Mouse (Mus musculus): ENCODE measurements at regions not wholly inside any gene's neighbourhood (a gene's known extent, or its start where the extent isn't known, plus 50 kb on each side); places are given as distances from the start of the nearest gene placed in this dataset.

DNA sequence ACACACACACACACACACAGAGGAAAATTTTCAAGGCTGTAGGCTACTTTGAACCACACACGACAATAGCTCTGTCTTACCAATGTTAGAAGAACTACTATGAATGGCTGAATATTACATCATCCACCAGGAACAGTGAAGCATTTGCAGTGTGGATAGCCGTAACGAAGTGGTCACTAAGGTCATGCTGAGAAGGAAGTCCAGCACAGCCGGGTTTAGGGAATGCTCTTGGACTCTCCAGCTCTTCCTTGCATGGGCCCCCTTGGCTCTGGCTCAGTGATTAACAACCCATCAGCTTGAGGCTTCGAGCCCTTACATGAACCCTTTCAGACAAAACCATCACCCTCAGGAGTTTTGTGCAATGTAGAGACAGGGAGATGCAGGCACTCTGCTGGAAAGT, 245.3 kb downstream of the Adamts20 start:
- H3K27ac ChIP-seq (replicated peaks; ENCODE audit: low read depth, low read length) = no peak overlapping the region
- no peaks in the 10 kb centered on the region for H3K4me1 ChIP-seq (ENCODE audit: control insufficient read depth, insufficient read depth, insufficient read length, low read length)
- no peak overlapping the region for H3K4me3 ChIP-seq (ENCODE audit: insufficient read depth, low read depth, low read length)

DNA sequence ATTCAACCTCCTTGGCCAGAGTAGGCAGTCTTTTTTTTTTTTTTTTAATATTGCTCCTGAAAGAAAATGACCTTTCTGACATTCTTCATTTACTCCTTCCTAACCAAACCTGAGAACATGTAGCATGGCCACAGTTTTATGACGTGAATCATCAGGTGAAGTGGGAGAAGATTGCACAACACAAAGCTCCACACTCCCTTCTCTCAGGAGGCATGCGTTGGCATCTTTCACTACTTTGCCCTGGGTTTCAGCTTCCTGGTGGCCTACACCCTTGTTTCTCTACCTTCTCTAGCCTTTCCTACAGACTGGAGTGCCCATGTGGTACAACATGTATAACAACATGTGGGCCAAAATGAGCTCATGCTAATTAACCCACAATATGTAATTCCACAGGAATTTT, 248.5 kb downstream of the Adamts20 start:
- no peak overlapping the region for H3K4me3 ChIP-seq (ENCODE audit: insufficient read depth, low read depth, low read length)
- no peak overlapping the region for H3K27ac ChIP-seq (replicated peaks; ENCODE audit: low read depth, low read length)
- no peaks in the 10 kb centered on the region for H3K4me1 ChIP-seq (ENCODE audit: control insufficient read depth, insufficient read depth, insufficient read length, low read length)

DNA sequence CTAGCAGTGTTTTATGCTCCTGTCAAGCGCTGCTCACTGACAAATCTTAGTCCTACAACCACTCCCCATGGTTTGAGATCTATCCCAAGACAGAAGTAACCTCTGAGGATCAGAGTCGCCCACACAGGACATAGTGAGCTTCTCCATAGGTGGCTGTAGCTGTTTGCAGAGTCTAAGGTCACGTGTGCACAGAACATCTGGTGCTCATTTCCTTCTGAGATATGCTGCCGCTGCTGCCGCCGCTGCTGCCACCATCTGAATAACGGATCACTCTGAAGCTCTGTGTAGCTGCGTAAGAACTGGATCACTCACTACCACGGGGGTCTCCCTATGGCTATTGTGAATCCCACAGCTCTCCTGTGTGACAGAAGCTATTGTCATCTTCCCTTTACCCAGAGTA, 250.8 kb downstream of the Adamts20 start:
- H3K27ac ChIP-seq (replicated peaks; ENCODE audit: low read depth, low read length) = no peak overlapping the region
- no peak overlapping the region for H3K4me3 ChIP-seq (ENCODE audit: insufficient read depth, low read depth, low read length)
- H3K4me1 ChIP-seq (ENCODE audit: control insufficient read depth, insufficient read depth, insufficient read length, low read length) = no peaks in the 10 kb centered on the region

DNA sequence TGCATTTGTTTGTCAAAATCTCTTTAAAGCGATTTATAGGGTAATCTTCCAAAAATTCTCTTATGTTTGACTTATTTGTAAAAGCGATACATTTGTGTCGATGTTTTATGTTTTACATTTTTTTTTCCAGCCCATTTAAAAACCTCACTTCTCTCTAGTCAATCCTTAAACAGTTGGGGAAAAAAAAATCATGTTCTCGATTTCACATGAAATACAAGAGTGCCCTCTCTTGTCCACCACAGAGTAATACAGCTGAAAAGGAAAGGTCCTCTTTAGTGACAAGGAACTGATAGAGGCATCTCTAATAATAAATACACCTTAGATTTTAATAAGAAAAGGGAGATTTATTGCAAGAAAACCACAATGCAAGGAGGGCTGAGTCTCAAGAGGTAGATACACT, 251.8 kb downstream of the Adamts20 start:
- Histone ChIP-seq H3K4me3 (ENCODE audit: insufficient read depth, low read depth, low read length) (no peak overlapping the region), H3K4me1 (ENCODE audit: control insufficient read depth, insufficient read depth, insufficient read length, low read length) (no peaks in the 10 kb centered on the region), H3K27ac (replicated peaks; ENCODE audit: low read depth, low read length) (no peak overlapping the region)

DNA sequence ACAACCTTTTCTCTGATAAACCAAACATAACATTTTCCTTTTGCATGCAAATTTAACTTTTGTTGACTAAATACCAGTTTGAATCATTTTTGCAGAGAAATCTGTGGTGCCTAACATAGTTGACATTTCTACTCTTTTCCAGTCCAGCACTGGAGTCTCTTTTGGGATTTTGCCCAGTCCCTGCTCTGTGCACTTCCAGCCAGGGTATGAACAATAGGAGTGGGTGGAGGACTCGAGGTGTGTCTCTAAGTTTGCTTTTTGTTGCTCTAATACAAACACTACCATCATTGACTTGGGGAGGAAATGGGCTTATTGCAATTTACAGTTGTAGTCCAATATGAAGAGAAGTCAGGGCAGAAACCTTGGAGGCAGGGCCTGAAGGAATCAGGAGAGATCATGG, 256.7 kb downstream of the Adamts20 start:
- H3K27ac ChIP-seq (replicated peaks; ENCODE audit: low read depth, low read length) = no peak overlapping the region
- H3K4me1 ChIP-seq (ENCODE audit: control insufficient read depth, insufficient read depth, insufficient read length, low read length) = no peaks in the 10 kb centered on the region
- H3K4me3 ChIP-seq (ENCODE audit: insufficient read depth, low read depth, low read length) = no peak overlapping the region

DNA sequence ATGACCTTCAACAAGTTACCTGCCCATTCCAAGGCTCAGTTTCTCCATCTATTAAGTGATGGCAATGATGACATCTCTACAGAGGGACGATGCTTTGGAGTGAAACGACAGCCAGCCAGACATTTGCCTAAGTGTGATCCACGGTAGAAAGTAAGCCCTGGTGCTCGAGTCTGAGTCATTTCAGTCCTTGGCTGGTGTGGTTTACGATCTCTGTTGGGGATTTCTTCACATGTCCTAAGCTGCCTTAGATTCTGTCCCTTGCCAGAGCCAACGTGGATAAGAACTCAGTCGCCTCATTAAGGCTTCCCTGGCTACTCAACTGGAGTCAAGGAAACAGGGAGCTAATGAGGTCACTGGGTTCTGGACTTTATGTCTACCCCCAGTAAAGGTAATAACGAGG, 258.8 kb downstream of the Adamts20 start:
- Histone ChIP-seq H3K4me1 (ENCODE audit: control insufficient read depth, insufficient read depth, insufficient read length, low read length) (no peaks in the 10 kb centered on the region), H3K4me3 (ENCODE audit: insufficient read depth, low read depth, low read length) (no peak overlapping the region), H3K27ac (replicated peaks; ENCODE audit: low read depth, low read length) (no peak overlapping the region)

DNA sequence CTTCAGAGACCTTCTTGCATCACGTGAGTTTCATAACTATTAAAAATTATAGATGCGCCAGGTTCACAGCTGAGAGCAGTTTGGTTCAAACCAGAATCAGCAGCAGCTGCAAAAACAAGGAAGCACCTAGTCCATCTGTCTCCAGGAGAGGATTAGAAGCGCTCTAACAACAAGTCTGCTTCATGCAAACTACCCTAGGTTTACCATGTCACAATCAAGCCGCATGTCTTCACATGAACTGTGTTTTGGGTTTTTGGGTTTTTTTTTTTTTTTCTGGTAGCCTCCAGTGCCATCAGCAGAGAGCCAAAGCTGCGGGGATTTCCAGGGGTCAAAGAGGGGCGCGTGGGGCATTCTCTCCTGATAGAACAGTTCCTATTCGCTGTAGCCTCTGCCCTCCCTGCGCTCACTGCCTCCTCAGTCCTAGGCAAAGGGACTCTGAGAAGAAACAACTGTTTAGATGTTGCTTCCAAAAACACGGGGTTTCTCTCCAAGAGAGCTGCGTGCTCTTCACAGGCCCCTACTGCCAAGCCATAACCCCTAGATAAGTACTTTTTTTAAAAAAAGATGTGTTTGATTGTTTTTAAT, 259.8 kb downstream of the Adamts20 start:
- H3K27ac ChIP-seq (replicated peaks; ENCODE audit: low read depth, low read length) = no peak overlapping the region

DNA sequence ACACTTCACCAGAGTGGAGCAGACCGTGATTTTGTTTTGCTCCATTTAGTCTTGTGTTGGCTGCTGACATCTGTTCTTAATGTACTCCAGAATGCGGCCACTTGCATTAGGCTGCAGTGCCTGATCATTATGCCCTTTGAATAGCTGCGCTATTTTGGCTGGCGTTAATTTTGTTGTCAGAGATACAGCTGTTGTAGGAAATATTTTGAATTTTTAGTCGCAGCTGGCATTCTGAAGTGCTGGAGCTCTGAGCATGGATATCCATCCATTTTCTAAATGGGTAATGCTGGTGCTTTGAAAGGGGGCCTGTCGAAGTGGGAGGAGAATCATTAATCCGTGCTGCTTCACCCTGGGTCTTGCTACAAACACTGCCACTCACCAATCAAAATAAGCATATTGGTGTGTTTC, 275.1 kb downstream of the Adamts20 start:
- Histone ChIP-seq H3K4me1 (ENCODE audit: control insufficient read depth, insufficient read depth, insufficient read length, low read length) (no peaks in the 10 kb centered on the region), H3K4me3 (ENCODE audit: insufficient read depth, low read depth, low read length) (no peak overlapping the region), H3K27ac (replicated peaks; ENCODE audit: low read depth, low read length) (no peak overlapping the region)

More for the DNA sequence above, 259.8 kb downstream of the Adamts20 start:
- H3K4me3 ChIP-seq (ENCODE audit: insufficient read depth, low read depth, low read length) = no peak overlapping the region
- no peaks in the 10 kb centered on the region for H3K4me1 ChIP-seq (ENCODE audit: control insufficient read depth, insufficient read depth, insufficient read length, low read length)

DNA sequence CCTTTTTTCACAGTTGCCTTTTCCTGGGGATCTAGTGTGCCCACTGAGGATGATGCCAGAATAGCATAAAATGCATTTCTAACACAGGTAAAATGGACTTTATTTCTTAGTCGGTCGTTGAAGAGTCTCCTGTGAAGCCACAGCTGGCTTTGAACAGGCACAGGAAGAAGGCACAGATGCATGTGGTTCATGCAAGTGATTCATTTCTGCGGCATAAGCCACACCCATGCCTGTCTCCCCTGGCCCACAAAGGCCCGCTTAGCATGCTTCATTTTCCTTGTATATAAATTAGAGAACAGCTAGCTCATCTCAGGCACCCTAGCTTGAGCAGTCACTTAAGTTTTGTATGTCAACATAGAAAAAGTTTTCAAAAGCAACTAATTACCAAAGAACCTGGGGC, 277.6 kb downstream of the Adamts20 start:
- H3K4me3 ChIP-seq (ENCODE audit: insufficient read depth, low read depth, low read length) = no peak overlapping the region
- no peak overlapping the region for H3K27ac ChIP-seq (replicated peaks; ENCODE audit: low read depth, low read length)
- H3K4me1 ChIP-seq (ENCODE audit: control insufficient read depth, insufficient read depth, insufficient read length, low read length) = no peaks in the 10 kb centered on the region

DNA sequence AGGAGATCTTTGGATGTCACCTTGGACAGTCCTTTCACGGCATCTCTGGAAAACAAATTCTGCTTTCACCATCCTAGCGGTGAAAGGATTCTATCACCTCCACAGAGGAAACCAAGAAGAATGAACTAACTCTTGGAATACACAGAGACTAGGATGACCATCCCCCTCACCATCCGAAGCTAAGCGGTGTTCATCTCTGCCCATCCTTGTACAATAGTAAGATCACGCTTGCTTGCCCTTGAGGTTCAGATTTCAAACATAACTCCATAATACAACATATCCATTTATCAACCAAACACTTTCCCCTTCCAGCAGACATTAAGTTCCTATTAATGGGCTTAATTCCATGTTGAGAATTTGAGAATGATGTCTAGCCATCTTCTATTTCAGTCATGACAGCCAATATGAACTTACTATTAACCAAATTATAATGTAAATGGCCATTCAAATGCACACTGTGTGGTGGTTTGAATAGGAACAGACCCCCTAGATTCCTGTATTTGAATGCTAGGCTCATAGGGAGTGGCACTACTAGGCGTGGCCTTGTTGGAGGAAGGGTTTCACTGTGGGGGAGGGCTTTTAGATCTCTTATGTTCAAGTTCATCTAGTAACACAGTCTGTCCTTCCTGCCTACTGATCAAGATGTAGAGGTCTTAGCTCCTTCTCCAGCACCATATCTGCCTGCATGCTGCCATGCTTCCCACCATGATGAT, 281.4 kb downstream of the Adamts20 start:
- H3K27ac ChIP-seq (replicated peaks; ENCODE audit: low read depth, low read length) = no peak overlapping the region
- H3K4me1 ChIP-seq (ENCODE audit: control insufficient read depth, insufficient read depth, insufficient read length, low read length) = no peaks in the 10 kb centered on the region
- no peak overlapping the region for H3K4me3 ChIP-seq (ENCODE audit: insufficient read depth, low read depth, low read length)

DNA sequence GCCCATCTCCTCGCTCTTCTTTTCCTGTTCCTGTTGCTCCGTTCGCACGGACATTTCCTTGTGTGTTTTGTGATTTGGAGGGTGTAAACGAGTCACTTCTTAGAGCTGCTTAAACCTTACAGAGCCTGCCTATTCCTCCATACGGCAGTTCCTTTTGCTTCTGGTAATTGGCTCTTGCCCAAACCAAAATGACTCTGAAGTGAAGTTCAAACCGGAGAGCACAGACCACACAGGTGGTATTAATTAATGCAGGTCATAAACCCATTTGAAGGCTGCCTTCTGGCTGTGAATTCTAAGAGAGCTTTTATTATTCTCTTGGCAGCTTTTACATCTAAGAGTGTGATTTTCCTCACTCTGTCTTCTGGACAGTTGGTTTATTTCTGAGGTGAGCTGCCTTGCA, 291.1 kb downstream of the Adamts20 start:
- H3K27ac ChIP-seq (replicated peaks; ENCODE audit: low read depth, low read length) = no peak overlapping the region
- no peaks in the 10 kb centered on the region for H3K4me1 ChIP-seq (ENCODE audit: control insufficient read depth, insufficient read depth, insufficient read length, low read length)
- H3K4me3 ChIP-seq (ENCODE audit: insufficient read depth, low read depth, low read length) = no peak overlapping the region

DNA sequence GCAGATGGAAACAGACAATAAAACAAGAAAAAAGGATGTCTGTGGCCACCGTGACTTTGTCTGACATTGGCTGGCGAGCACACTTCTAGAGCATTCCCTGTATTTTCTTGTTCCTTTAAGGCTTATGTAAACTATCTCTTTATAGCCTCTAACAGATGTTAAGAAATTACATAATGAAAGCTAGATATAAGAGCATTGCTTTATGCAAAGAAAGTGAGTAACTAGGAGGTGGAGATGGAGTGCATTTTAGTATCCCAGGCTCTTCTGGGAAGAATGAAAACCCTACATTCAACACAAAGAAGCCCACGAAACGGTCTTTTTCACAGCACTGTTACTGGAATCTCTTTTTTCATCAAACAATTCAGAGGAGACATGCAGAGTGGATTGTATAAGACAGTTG, 304.4 kb downstream of the Adamts20 start:
- H3K4me1 ChIP-seq (ENCODE audit: control insufficient read depth, insufficient read depth, insufficient read length, low read length) = no peaks in the 10 kb centered on the region
- H3K27ac ChIP-seq (replicated peaks; ENCODE audit: low read depth, low read length) = no peak overlapping the region
- H3K4me3 ChIP-seq (ENCODE audit: insufficient read depth, low read depth, low read length) = no peak overlapping the region

DNA sequence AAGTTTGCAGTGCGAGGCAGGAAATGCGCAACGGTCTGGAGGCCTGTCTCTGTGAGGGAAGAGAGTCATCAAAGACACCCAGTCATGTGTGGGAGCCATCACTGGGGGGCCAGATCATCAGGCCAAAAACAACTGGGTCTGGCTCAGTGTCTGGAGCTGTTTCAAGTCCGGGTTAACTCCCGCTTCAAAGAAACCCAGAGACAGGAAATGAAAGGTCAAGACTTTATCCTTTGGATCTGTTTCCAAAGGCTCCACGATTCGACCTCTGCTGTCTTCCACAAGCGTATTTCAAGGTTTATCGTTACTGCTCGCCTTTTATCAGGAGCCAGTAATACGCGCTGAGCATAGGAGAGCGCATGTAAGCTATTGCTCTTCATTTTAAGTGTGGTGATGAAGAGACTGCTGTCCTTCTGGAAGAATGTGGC, 325.7 kb downstream of the Adamts20 start:
- no peaks in the 10 kb centered on the region for H3K4me1 ChIP-seq (ENCODE audit: control insufficient read depth, insufficient read depth, insufficient read length, low read length)
- no peak overlapping the region for H3K4me3 ChIP-seq (ENCODE audit: insufficient read depth, low read depth, low read length)
- no peak overlapping the region for H3K27ac ChIP-seq (replicated peaks; ENCODE audit: low read depth, low read length)

DNA sequence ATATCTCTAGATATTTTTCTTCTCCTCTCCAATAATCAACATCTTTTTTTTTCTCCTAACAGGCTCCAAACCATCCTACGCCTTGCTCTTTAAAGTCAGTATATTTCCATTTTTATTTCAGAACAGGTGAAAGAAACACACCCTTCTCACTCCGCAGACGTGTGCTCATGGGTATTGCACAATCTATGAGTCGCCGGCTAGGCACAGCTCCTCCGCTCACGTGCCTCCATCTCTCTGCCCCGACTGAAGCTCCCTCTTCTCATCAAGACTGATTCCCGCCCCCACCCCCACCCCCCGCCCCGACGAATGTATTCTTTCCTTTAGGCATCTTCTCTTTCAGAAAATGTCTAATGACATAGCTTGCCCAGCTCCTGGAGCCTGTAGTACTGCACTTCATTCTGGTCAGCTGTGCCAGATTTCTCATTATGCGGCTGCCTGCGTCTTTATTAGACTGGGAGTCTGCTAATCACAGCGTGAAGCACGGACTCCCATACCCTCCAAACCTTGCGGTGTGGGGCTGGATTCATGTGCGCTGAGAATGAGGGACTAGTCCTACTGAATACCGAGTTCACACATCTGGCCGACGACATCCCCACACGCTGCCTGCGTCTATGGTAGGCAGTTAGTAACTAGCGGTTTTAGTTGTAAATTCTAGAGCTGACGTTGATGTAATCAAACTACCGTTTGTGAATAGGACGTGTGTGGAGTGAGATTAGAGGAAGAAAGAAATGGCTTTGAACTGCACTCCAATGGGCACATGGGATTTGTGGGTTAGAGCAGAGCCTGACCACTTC, 327.9 kb downstream of the Adamts20 start:
- H3K4me3 ChIP-seq (ENCODE audit: insufficient read depth, low read depth, low read length) = no peak overlapping the region
- no peaks in the 10 kb centered on the region for H3K4me1 ChIP-seq (ENCODE audit: control insufficient read depth, insufficient read depth, insufficient read length, low read length)
- H3K27ac ChIP-seq (replicated peaks; ENCODE audit: low read depth, low read length) = no peak overlapping the region

DNA sequence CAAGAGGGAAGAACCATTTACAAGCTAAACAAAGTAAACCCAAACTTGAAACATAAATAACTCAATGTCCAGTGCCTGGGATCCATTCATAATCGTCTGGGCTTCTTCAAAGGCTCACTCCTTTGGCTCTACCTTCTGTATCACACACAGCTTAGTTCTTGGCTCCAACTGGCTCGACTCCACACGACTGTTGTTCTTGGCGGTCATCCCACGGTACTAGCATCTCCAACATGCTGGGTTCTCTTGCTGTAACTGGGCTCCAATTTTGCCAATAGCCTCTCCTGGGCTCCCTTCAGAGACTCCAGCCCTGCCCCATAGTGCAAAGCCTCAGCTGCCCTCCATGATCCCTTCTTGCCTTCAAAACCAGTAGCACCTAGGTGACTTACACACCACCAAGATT, 352.4 kb downstream of the Adamts20 start:
- H3K27ac ChIP-seq (replicated peaks; ENCODE audit: low read depth, low read length) = no peak overlapping the region
- H3K4me1 ChIP-seq (ENCODE audit: control insufficient read depth, insufficient read depth, insufficient read length, low read length) = no peaks in the 10 kb centered on the region; the same call in 1 of the 2 replicates
- no peak overlapping the region for H3K4me3 ChIP-seq (ENCODE audit: insufficient read depth, low read depth, low read length)
